Mouse (Mus musculus): ENCODE data around the gene Gsc. TPM values are rescaled to one million over a fixed set of nuclear protein-coding genes. Genes with fewer than 3 reads are reported as not detected.
A peak's percentile ranks its signal among the peaks of the same experiment; 100 is the strongest.

The Gsc gene
- polyA plus RNA-seq, 1 experiment from 2014 or later: 2.2 TPM

- Histone ChIP-seq H3K9ac (no peak overlapping the region), H3K9me3 (no peaks in the 10 kb centered on the region), H3K4me1 (peaks cover 48% of the 10 kb centered on the region), H3K27ac (no peak overlapping the region), H3K27me3 (peaks cover 86% of the 10 kb centered on the region), H3K4me2 (peak overlapping the region; percentile 10; the same call in 1 of the 2 replicates), H3K36me3 (replicated peaks) (no peaks in the 10 kb centered on the region), H3K4me3 (replicated peaks) (peak overlapping the region; percentile 14; the same call in 1 of the 2 replicates)
- ATAC-seq (ENCODE audit: low FRiP score): no peak
- under 1% methylated on average over 42 of the region's 42 CpGs for WGBS
Measured at GRCm38 (mm10) chr12:104474191-104474871, 1.2 kb upstream of the Gsc start.

- H3K9me3 ChIP-seq: no peaks in the 10 kb centered on the region
Measured at GRCm38 (mm10) chr12:104473492-104473891, 362 bp upstream of the Gsc start.

GRCm38 (mm10) chr12:104472218-104472525, 958 bp downstream of the Gsc start:
- Histone ChIP-seq H3K4me3 (replicated peaks) (peak overlapping the region; percentile 51), H3K4me1 (peaks cover 52% of the 10 kb centered on the region), H3K36me3 (replicated peaks) (no peaks in the 10 kb centered on the region), H3K9ac (no peak overlapping the region), H3K9me3 (no peaks in the 10 kb centered on the region), H3K4me2 (peak overlapping the region; percentile 77), H3K27me3 (peaks cover 92% of the 10 kb centered on the region), H3K27ac (no peak overlapping the region)
- under 1% methylated on average over 25 of the region's 25 CpGs for WGBS
- no peak for ATAC-seq (ENCODE audit: low FRiP score)

More at GRCm38 (mm10) chr12:104473492-104473891, 362 bp upstream of the Gsc start:
- H3K36me3 ChIP-seq (replicated peaks): no peaks in the 10 kb centered on the region
- H3K4me2 ChIP-seq: peak overlapping the region; percentile 77
- H3K4me3 ChIP-seq (replicated peaks): peak overlapping the region; percentile 51
- H3K4me1 ChIP-seq: peaks cover 50% of the 10 kb centered on the region
- H3K27me3 ChIP-seq: peaks cover 90% of the 10 kb centered on the region
- H3K9ac ChIP-seq: no peak overlapping the region
- H3K27ac ChIP-seq: no peak overlapping the region
- no peak for ATAC-seq (ENCODE audit: low FRiP score)
- under 1% methylated on average over 16 of the region's 18 CpGs for WGBS

GRCm38 (mm10) chr12:104471351-104472217, 1.5 kb downstream of the Gsc start:
- Histone ChIP-seq H3K36me3 (replicated peaks) (no peaks in the 10 kb centered on the region), H3K27ac (no peak overlapping the region), H3K4me2 (peak overlapping the region; percentile 77), H3K4me3 (replicated peaks) (peak overlapping the region; percentile 51), H3K9ac (peak overlapping the region; percentile 8; the same call in 1 of the 2 replicates), H3K27me3 (peaks cover 96% of the 10 kb centered on the region), H3K4me1 (peaks cover 56% of the 10 kb centered on the region), H3K9me3 (no peaks in the 10 kb centered on the region)
- under 1% methylated on average over 57 of the region's 57 CpGs for WGBS
- ATAC-seq (ENCODE audit: low FRiP score): no peak

GRCm38 (mm10) chr12:104470646-104471045, 2.5 kb downstream of the Gsc start:
- no peak overlapping the region for H3K27ac ChIP-seq
- peaks cover 96% of the 10 kb centered on the region for H3K27me3 ChIP-seq
- no peak for ATAC-seq (ENCODE audit: low FRiP score)
- no peak overlapping the region for H3K4me3 ChIP-seq (replicated peaks)
- H3K9ac ChIP-seq: no peak overlapping the region
- WGBS: 4% methylated on average over 6 of the region's 6 CpGs
- no peak overlapping the region for H3K4me2 ChIP-seq
- H3K4me1 ChIP-seq: peaks cover 52% of the 10 kb centered on the region
- no peaks in the 10 kb centered on the region for H3K36me3 ChIP-seq (replicated peaks)
- no peaks in the 10 kb centered on the region for H3K9me3 ChIP-seq

- ATAC-seq (ENCODE audit: low FRiP score): no peak
- Histone ChIP-seq H3K9ac (no peak overlapping the region), H3K9me3 (no peaks in the 10 kb centered on the region), H3K4me1 (peaks cover 46% of the 10 kb centered on the region), H3K27ac (no peak overlapping the region), H3K4me3 (replicated peaks) (no peak overlapping the region), H3K36me3 (replicated peaks) (no peaks in the 10 kb centered on the region), H3K27me3 (peaks cover 90% of the 10 kb centered on the region), H3K4me2 (no peak overlapping the region)
- WGBS: 8% methylated on average over 4 of the region's 4 CpGs
Measured at GRCm38 (mm10) chr12:104468783-104469182, 4.3 kb downstream of the Gsc start.

- Histone ChIP-seq H3K9ac (no peak overlapping the region), H3K9me3 (no peaks in the 10 kb centered on the region), H3K4me2 (no peak overlapping the region), H3K4me1 (peaks cover 32% of the 10 kb centered on the region), H3K27me3 (peaks cover 87% of the 10 kb centered on the region), H3K36me3 (replicated peaks) (no peaks in the 10 kb centered on the region), H3K4me3 (replicated peaks) (no peak overlapping the region), H3K27ac (no peak overlapping the region)
- no peak for ATAC-seq (ENCODE audit: low FRiP score)
- WGBS: 39% methylated on average over 6 of the region's 6 CpGs
Measured at GRCm38 (mm10) chr12:104467372-104467771, 5.8 kb downstream of the Gsc start.

- no peak for ATAC-seq (ENCODE audit: low FRiP score)
- no peak overlapping the region for H3K27ac ChIP-seq
- H3K9ac ChIP-seq: no peak overlapping the region
- peaks cover 86% of the 10 kb centered on the region for H3K27me3 ChIP-seq
- no peak overlapping the region for H3K4me2 ChIP-seq
- H3K4me3 ChIP-seq (replicated peaks): no peak overlapping the region
- no peaks in the 10 kb centered on the region for H3K9me3 ChIP-seq
- 4% methylated on average over 7 of the region's 7 CpGs for WGBS
- H3K4me1 ChIP-seq: peaks cover 27% of the 10 kb centered on the region
- no peaks in the 10 kb centered on the region for H3K36me3 ChIP-seq (replicated peaks)
Measured at GRCm38 (mm10) chr12:104466930-104467329, 6.2 kb downstream of the Gsc start.

GRCm38 (mm10) chr12:104461372-104461771, 11.8 kb downstream of the Gsc start:
- Histone ChIP-seq H3K27me3 (peaks cover 53% of the 10 kb centered on the region), H3K27ac (no peak overlapping the region), H3K9ac (no peak overlapping the region), H3K4me1 (peaks cover 8% of the 10 kb centered on the region; the same call in 1 of the 2 replicates), H3K4me3 (replicated peaks) (no peak overlapping the region), H3K36me3 (replicated peaks) (no peaks in the 10 kb centered on the region), H3K4me2 (no peak overlapping the region), H3K9me3 (no peaks in the 10 kb centered on the region)
- 14% methylated on average over 8 of the region's 8 CpGs for WGBS
- no peak for ATAC-seq (ENCODE audit: low FRiP score)

GRCm38 (mm10) chr12:104459377-104459776, 13.8 kb downstream of the Gsc start:
- H3K9me3 ChIP-seq: no peaks in the 10 kb centered on the region
- peaks cover 39% of the 10 kb centered on the region for H3K27me3 ChIP-seq
- no peaks in the 10 kb centered on the region for H3K36me3 ChIP-seq (replicated peaks)
- no peak for ATAC-seq (ENCODE audit: low FRiP score)
- no peak overlapping the region for H3K4me2 ChIP-seq
- no peak overlapping the region for H3K27ac ChIP-seq
- H3K4me1 ChIP-seq: 0 out of 2 replicates have a peak, but pooled peaks cover 4% of the 10 kb centered on the region
- no peak overlapping the region for H3K9ac ChIP-seq
- 67% methylated on average over 6 of the region's 6 CpGs for WGBS
- no peak overlapping the region for H3K4me3 ChIP-seq (replicated peaks)

- H3K4me3 ChIP-seq (replicated peaks): no peak overlapping the region
- H3K9ac ChIP-seq: no peak overlapping the region
- H3K4me2 ChIP-seq: no peak overlapping the region
- H3K27me3 ChIP-seq: 0 out of 2 replicates have a peak, but pooled peaks cover 6% of the 10 kb centered on the region
- no peak for ATAC-seq (ENCODE audit: low FRiP score)
- H3K27ac ChIP-seq: no peak overlapping the region
- H3K9me3 ChIP-seq: no peaks in the 10 kb centered on the region
- 65% methylated on average over 1 of the region's 1 CpGs for WGBS
- H3K36me3 ChIP-seq (replicated peaks): no peaks in the 10 kb centered on the region
- no peaks in the 10 kb centered on the region for H3K4me1 ChIP-seq
Measured at GRCm38 (mm10) chr12:104453002-104453401, 20.1 kb downstream of the Gsc start.

GRCm38 (mm10) chr12:104450257-104450656, 22.9 kb downstream of the Gsc start:
- H3K9ac ChIP-seq: no peak overlapping the region
- 80% methylated on average over 10 of the region's 10 CpGs for WGBS
- ATAC-seq (ENCODE audit: low FRiP score): no peak
- no peak overlapping the region for H3K27ac ChIP-seq
- no peaks in the 10 kb centered on the region for H3K36me3 ChIP-seq (replicated peaks)
- no peak overlapping the region for H3K4me3 ChIP-seq (replicated peaks)
- H3K4me1 ChIP-seq: no peaks in the 10 kb centered on the region
- 0 out of 2 replicates have a peak, but pooled peaks cover 6% of the 10 kb centered on the region for H3K27me3 ChIP-seq
- H3K9me3 ChIP-seq: no peaks in the 10 kb centered on the region
- no peak overlapping the region for H3K4me2 ChIP-seq
